Mouse (Mus musculus) CH12.LX (cell line): ENCODE measurements around the gene Lingo3. TPM values are rescaled to one million over a fixed set of nuclear protein-coding genes. Genes with fewer than 3 reads are reported as not detected.

ENCODE experiments used
- DNase-seq: peaks from one replicate; pipeline ENCODE4 v3.0.0-alpha.2; 2013; ENCODE audit errors: extremely low read depth
- H3K27ac ChIP-seq: 2 replicates; pipeline ENCODE4 v1.5.1; 2012; ENCODE audit warnings: low read depth, mild to moderate bottlenecking, control low read depth, moderate library complexity; ENCODE audit not compliant: insufficient read depth
- H3K27me3 ChIP-seq: replicated peaks from 2 replicates; pipeline ENCODE3; 2012; ENCODE audit warnings: inconsistent platforms
- H3K36me3 ChIP-seq, 2 experiments: replicated peaks in 1 of 2; 2 replicates each; pipeline versions ENCODE3 to v1.6.1; 2012; ENCODE audit warnings: inconsistent platforms in 1 of 2, low read length in 1 of 2, mild to moderate bottlenecking in 1 of 2, mixed read lengths in 1 of 2, moderate library complexity in 1 of 2; ENCODE audit not compliant: control insufficient read depth in 1 of 2, insufficient read depth in 1 of 2
- H3K4me1 ChIP-seq, 2 experiments: 2 replicates each; pipeline ENCODE4 v1.6.1; 2012; ENCODE audit warnings: inconsistent platforms in 1 of 2, moderate library complexity in 1 of 2; ENCODE audit not compliant: insufficient read depth in 2 of 2, control insufficient read depth in 1 of 2
- H3K4me2 ChIP-seq: 2 replicates; pipeline ENCODE4 v1.6.1; 2012; ENCODE audit warnings: low read depth, mild to moderate bottlenecking, control low read depth; ENCODE audit not compliant: poor library complexity, insufficient read depth, severe bottlenecking
- H3K4me3 ChIP-seq, 3 experiments: fragments of 150-350 bp in 1 of 3; sonication (generic) in 1 of 3; replicated peaks in 1 of 3; 2 replicates each; pipeline versions ENCODE3 to v1.5.1; 2011 to 2012; ENCODE audit warnings: low read depth in 2 of 3, low read length in 2 of 3, mild to moderate bottlenecking in 2 of 3, moderate library complexity in 2 of 3, control low read depth in 1 of 3, improper control_type of control experiment in 1 of 3, inconsistent platforms in 1 of 3, mixed read lengths in 1 of 3; ENCODE audit not compliant: poor library complexity in 1 of 3
- H3K79me2 ChIP-seq: replicated peaks from 2 replicates; pipeline ENCODE4 v1.6.1; 2012; ENCODE audit warnings: mild to moderate bottlenecking, moderate library complexity; ENCODE audit not compliant: control insufficient read depth, poor library complexity, insufficient read depth, severe bottlenecking; ENCODE audit errors: extremely low read depth
- H3K9ac ChIP-seq: 2 replicates; pipeline ENCODE4 v1.6.1; 2012; ENCODE audit warnings: low read depth, mild to moderate bottlenecking, control low read depth, moderate library complexity; ENCODE audit not compliant: insufficient read depth
- H3K9me3 ChIP-seq: replicated peaks from 2 replicates; pipeline ENCODE3; 2012; ENCODE audit warnings: low read length, inconsistent platforms, mixed read lengths
- E2F4 ChIP-seq: IDR thresholded peaks from 2 replicates; pipeline ENCODE4 v1.6.1; 2011; ENCODE audit warnings: low read depth, low read length, improper control_type of control experiment; ENCODE audit not compliant: insufficient replicate concordance
- ELF1 ChIP-seq: IDR thresholded peaks from 2 replicates; pipeline ENCODE4 v1.6.1; 2014; ENCODE audit warnings: low read depth, mild to moderate bottlenecking, inconsistent platforms, low read length, improper control_type of control experiment
- IRF4 ChIP-seq: IDR thresholded peaks from 2 replicates; pipeline ENCODE4 v1.6.1; 2014; ENCODE audit warnings: low read depth, mild to moderate bottlenecking, inconsistent platforms, low read length, improper control_type of control experiment
- JUN ChIP-seq: IDR thresholded peaks from 2 replicates; pipeline ENCODE4 v1.6.1; 2011; ENCODE audit warnings: low read depth, mild to moderate bottlenecking, low read length, improper control_type of control experiment, moderate library complexity; ENCODE audit not compliant: insufficient read depth
- MXI1 ChIP-seq: IDR thresholded peaks from 2 replicates; pipeline ENCODE4 v1.6.1; 2011; ENCODE audit warnings: mild to moderate bottlenecking, low read depth, low read length, improper control_type of control experiment
- MYC ChIP-seq: IDR thresholded peaks from 2 replicates; pipeline ENCODE4 v1.6.1; 2011; ENCODE audit warnings: low read depth, mild to moderate bottlenecking, improper control_type of control experiment, low read length
- NELFE ChIP-seq: IDR thresholded peaks from 2 replicates; pipeline ENCODE4 v1.6.1; 2011; ENCODE audit warnings: low read depth, low read length, improper control_type of control experiment
- PAX5 ChIP-seq: IDR thresholded peaks from 2 replicates; pipeline ENCODE4 v1.6.1; 2012; ENCODE audit warnings: low read length, inconsistent platforms, mixed read lengths
- POLR2A ChIP-seq: IDR thresholded peaks from 2 replicates; pipeline ENCODE4 v1.6.1; 2011; ENCODE audit warnings: low read depth, mild to moderate bottlenecking, improper control_type of control experiment, low read length
- SMC3 ChIP-seq: IDR thresholded peaks from 2 replicates; pipeline ENCODE4 v1.6.1; 2011; ENCODE audit warnings: low read depth, low read length, improper control_type of control experiment
- TBP ChIP-seq: conservative IDR thresholded peaks from 2 replicates; pipeline ENCODE4 v1.6.1; 2011; ENCODE audit warnings: low read depth, low read length, improper control_type of control experiment
- TCF12 ChIP-seq: IDR thresholded peaks from 2 replicates; pipeline ENCODE4 v1.6.1; 2014; ENCODE audit warnings: low read depth, mild to moderate bottlenecking, inconsistent platforms, low read length, improper control_type of control experiment
- UBTF ChIP-seq: IDR thresholded peaks from 2 replicates; pipeline ENCODE4 v1.6.1; 2012; ENCODE audit warnings: low read depth, mild to moderate bottlenecking, inconsistent platforms, low read length, improper control_type of control experiment, moderate library complexity
- ZC3H11A ChIP-seq: IDR thresholded peaks from 2 replicates; pipeline ENCODE4 v1.6.1; 2012; ENCODE audit warnings: low read depth, mild to moderate bottlenecking, inconsistent platforms, low read length, improper control_type of control experiment
- ZKSCAN1 ChIP-seq: IDR thresholded peaks from 2 replicates; pipeline ENCODE4 v1.6.1; 2012; ENCODE audit warnings: low read depth, inconsistent platforms, low read length, improper control_type of control experiment, borderline replicate concordance
- ZMIZ1 ChIP-seq: IDR thresholded peaks from 2 replicates; pipeline ENCODE4 v1.6.1; 2012; ENCODE audit warnings: low read depth, mild to moderate bottlenecking, inconsistent platforms, low read length, improper control_type of control experiment
- dilution Hi-C: fragments of 300-500 bp; cut with MboI; formaldehyde crosslinking; loops from 2 replicates; pipeline ENCODE4 v1.14.3; 2020; ENCODE audit warnings: low sequenced_read_pairs; ENCODE audit not compliant: extremely low pct_unique_long_range_greater_than_20kb, extremely low pct_ligation_motif_present
- in situ Hi-C: fragments of 300-500 bp; cut with MboI; formaldehyde crosslinking; loops from 3 replicates; pipeline ENCODE4 v1.14.3; 2019; ENCODE audit warnings: low sequenced_read_pairs, low pct_ligation_motif_present, low pct_unique_long_range_greater_than_20kb, mixed read lengths
- polyA plus RNA-seq: library from polyadenylated mRNA; unstranded; fragments of >175 nt; gene quantifications from 2 replicates; pipeline ENCODE4 v1.2.1, GENCODE M21; 2012; ENCODE audit warnings: low read depth; ENCODE audit not compliant: insufficient read length
- total RNA-seq, 2 experiments: library from RNA; depleted of rRNA; stranded (reverse); fragments of 300-350 nt in 1 of 2; fragments of >200 nt in 1 of 2; gene quantifications; 2 replicates each; pipeline ENCODE4 v1.2.3; 2012 to 2014

The Lingo3 gene
- total and polyA plus RNA-seq, 3 experiments, result 0.21 TPM; not detected in 2

GRCm38 (mm10) chr10:80838346-80838912 lies 5.4 kb downstream of the Lingo3 start:
- Histone ChIP-seq H3K27ac (no peak overlapping the region), H3K27me3 (peaks cover 29% of the 10 kb centered on the region), H3K4me3 (no peak overlapping the region), H3K4me1 (peaks cover 0 to 12% of the 10 kb centered on the region in 2 experiments; a peak in 2 of 4 replicates), H3K36me3 (peaks cover 0 to 2% of the 10 kb centered on the region in 2 experiments), H3K79me2 (no peaks in the 10 kb centered on the region)
- TF ChIP-seq E2F4 (no peak), IRF4 (no peak), JUN (no peak), POLR2A (no peak), TBP (no peak), TCF12 (no peak), ZMIZ1 (no peak), ELF1 (no peak)
- TF ChIP-seq, all 38 proteins: peak for 0
- Histone ChIP-seq H3K9me3 (no peaks in the 10 kb centered on the region), H3K4me2 (no peak overlapping the region), H3K9ac (no peak overlapping the region)
- in situ Hi-C loops (no loop called here), dilution Hi-C loops (no loop called here)
- no peak for DNase-seq

DNA sequence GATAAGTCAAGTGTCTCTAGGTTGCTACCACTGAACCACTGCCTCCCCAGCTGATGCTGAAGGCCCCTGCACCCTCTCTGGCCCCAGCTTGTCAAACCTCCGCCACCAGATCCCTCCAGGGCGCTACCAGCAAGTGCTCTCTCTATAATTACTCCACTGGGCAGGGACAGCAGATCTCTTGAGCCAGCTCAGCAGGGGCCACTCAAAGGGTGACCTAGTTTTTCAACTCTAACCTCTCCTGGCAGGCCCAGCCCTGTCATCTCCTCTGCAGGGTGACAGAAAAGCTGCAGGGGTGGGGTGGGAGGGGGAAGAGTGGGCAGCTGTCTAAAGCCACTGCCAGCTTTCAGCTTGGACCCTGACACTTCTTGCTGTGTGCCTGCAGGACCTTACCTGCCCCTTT lies 6.0 kb downstream of the Lingo3 start:
- no peak for DNase-seq
- Histone ChIP-seq H3K4me2 (no peak overlapping the region), H3K4me3 (no peak overlapping the region), H3K27ac (no peak overlapping the region), H3K4me1 (peaks cover 0 to 12% of the 10 kb centered on the region in 2 experiments; a peak in 2 of 4 replicates), H3K9me3 (no peaks in the 10 kb centered on the region), H3K36me3 (peaks cover 0 to 2% of the 10 kb centered on the region in 2 experiments), H3K27me3 (peaks cover 23% of the 10 kb centered on the region), H3K79me2 (no peaks in the 10 kb centered on the region), H3K9ac (no peak overlapping the region)
- no peak for TF ChIP-seq SMC3
- TF ChIP-seq PAX5, result no peak
- TF ChIP-seq MXI1, result no peak
- no peak for TF ChIP-seq NELFE
- no peak for TF ChIP-seq MYC
- no peak for TF ChIP-seq ZC3H11A
- dilution Hi-C loops, result no loop called here
- in situ Hi-C loops, result no loop called here

DNA sequence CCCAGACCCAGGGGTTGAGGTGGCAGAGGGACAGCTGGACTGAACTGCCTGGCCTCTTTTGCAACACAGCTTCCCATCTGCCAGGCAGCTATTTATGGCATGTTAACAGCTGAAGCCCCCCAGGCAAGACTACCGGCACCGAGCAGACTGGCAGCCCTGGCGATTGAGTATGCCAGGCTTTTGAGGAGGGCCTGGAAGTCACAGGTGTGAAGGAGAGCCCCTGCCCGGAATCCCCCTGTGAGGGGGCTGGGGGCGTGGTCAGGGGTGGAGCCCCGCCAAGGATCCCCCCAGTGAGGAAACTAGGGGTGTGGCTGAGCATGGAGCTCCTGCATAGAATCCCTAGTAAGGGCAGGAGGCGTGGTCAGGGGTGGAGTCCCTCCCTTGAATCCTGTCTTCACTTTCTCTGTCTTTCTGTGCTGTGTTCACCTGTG lies 6.9 kb downstream of the Lingo3 start:
- DNase-seq, result no peak
- in situ Hi-C loops (no loop called here), dilution Hi-C loops (no loop called here)
- Histone ChIP-seq H3K36me3 (peaks cover 0 to 2% of the 10 kb centered on the region in 2 experiments), H3K27me3 (peaks cover 14% of the 10 kb centered on the region), H3K4me2 (no peak overlapping the region), H3K27ac (no peak overlapping the region), H3K4me3 (no peak overlapping the region), H3K9ac (no peak overlapping the region), H3K9me3 (no peaks in the 10 kb centered on the region), H3K79me2 (no peaks in the 10 kb centered on the region), H3K4me1 (peaks cover 0 to 12% of the 10 kb centered on the region in 2 experiments; a peak in 2 of 4 replicates)
- TF ChIP-seq UBTF (no peak), MYC (no peak), JUN (no peak), ZKSCAN1 (no peak)
